Mouse (Mus musculus) olfactory bulb, adult 2 months (tissue): ENCODE results near the gene Psmb7.

Experiments used
- CTCF ChIP-seq: fragments of 200-500 bp; IDR thresholded peaks from 2 replicates; pipeline ENCODE4 v1.5.1; 2012; ENCODE audit warnings: low read depth, mild to moderate bottlenecking, low read length, moderate library complexity; ENCODE audit not compliant: insufficient read depth
- POLR2A ChIP-seq: fragments of 200-500 bp; IDR thresholded peaks from 2 replicates; pipeline ENCODE4 v1.6.1; 2012; ENCODE audit warnings: mild to moderate bottlenecking, low read depth, low read length, moderate library complexity; ENCODE audit not compliant: insufficient read depth

- no peak for TF ChIP-seq CTCF
- no peak for TF ChIP-seq POLR2A
Measured at GRCm38 (mm10) chr2:38630574-38630973, 13.3 kb downstream of the Psmb7 start.
